Mouse (Mus musculus) stomach, embryonic 15.5 days (tissue): Measurements from ENCODE around the gene Qrfp. TPM values are rescaled to one million over a fixed set of nuclear protein-coding genes. Genes with fewer than 3 reads are reported as not detected.

Experiments
- ATAC-seq: fragments of 200-750 bp; cut with Nextera tagmentation; 2 replicates; pipeline ENCODE4 v1.8.0; 2017; ENCODE audit warnings: low read depth, moderate number of reproducible peaks, moderate TSS enrichment; ENCODE audit not compliant: insufficient read depth, low FRiP score
- H3K27ac ChIP-seq: fragments of 300-500 bp; sonication (generic); 2 replicates; pipeline ENCODE4 v1.5.1; 2015; ENCODE audit warnings: mild to moderate bottlenecking, inconsistent platforms
- H3K27me3 ChIP-seq: fragments of 300-500 bp; sonication (generic); replicated peaks from 2 replicates; pipeline ENCODE4 v1.6.1; 2015; ENCODE audit warnings: inconsistent platforms
- H3K36me3 ChIP-seq: fragments of 300-500 bp; sonication (generic); 2 replicates; pipeline ENCODE4 v1.6.1; 2015; ENCODE audit warnings: inconsistent platforms
- H3K4me1 ChIP-seq: fragments of 300-500 bp; sonication (generic); 2 replicates; pipeline ENCODE4 v1.6.1; 2015; ENCODE audit warnings: inconsistent platforms
- H3K4me2 ChIP-seq: fragments of 300-500 bp; sonication (generic); 2 replicates; pipeline ENCODE4 v1.6.1; 2015; ENCODE audit warnings: mild to moderate bottlenecking, inconsistent platforms
- H3K4me3 ChIP-seq: fragments of 300-500 bp; sonication (generic); replicated peaks from 2 replicates; pipeline ENCODE4 v1.5.1; 2015; ENCODE audit warnings: inconsistent platforms
- H3K9ac ChIP-seq: fragments of 300-500 bp; sonication (generic); 2 replicates; pipeline ENCODE4 v1.6.1; 2015; ENCODE audit warnings: inconsistent platforms
- H3K9me3 ChIP-seq: fragments of 300-500 bp; sonication (generic); 2 replicates; pipeline ENCODE4 v1.6.1; 2016; ENCODE audit warnings: inconsistent platforms
- WGBS: fragments of 180-500 bp; shearing (Covaris S2); methylation state at CpG from one replicate; pipeline ENCODE4 v1.1.7; 2015; 5-methylcytosine and 5-hydroxymethylcytosine counted together
- polyA plus RNA-seq: library from polyadenylated mRNA; unstranded; fragments of >200 nt; fragmentation: Nextera tagmentation; extraction: Ambion mirVana; gene quantifications from 2 replicates; pipeline ENCODE4 v1.2.1, GENCODE M21; 2015

Gene Qrfp
- polyA plus RNA-seq, 1 experiment from 2014 or later: 0.05 TPM

GRCm38 (mm10) chr2:31789215-31789614 lies 21.2 kb downstream of the Qrfp start:
- H3K4me3 ChIP-seq: no peak overlapping the region
- H3K4me1 ChIP-seq: 0 out of 2 replicates have a peak, but pooled peaks cover 3% of the 10 kb centered on the region
- WGBS: 76% methylated on average over 2 of the region's 2 CpGs
- no peaks in the 10 kb centered on the region for H3K9me3 ChIP-seq
- ATAC-seq: no peak
- H3K9ac ChIP-seq: no peak overlapping the region
- H3K36me3 ChIP-seq: peaks cover 73% of the 10 kb centered on the region
- no peak overlapping the region for H3K27ac ChIP-seq
- no peak overlapping the region for H3K4me2 ChIP-seq
- H3K27me3 ChIP-seq: no peaks in the 10 kb centered on the region

- no peaks in the 10 kb centered on the region for H3K9me3 ChIP-seq
- no peak overlapping the region for H3K9ac ChIP-seq
- no peaks in the 10 kb centered on the region for H3K27me3 ChIP-seq
- peaks cover 82% of the 10 kb centered on the region for H3K36me3 ChIP-seq
- 0 out of 2 replicates have a peak, but pooled peaks cover 3% of the 10 kb centered on the region for H3K4me1 ChIP-seq
- WGBS: 66% methylated on average over 3 of the region's 3 CpGs
- no peak overlapping the region for H3K4me3 ChIP-seq
- no peak overlapping the region for H3K4me2 ChIP-seq
- no peak for ATAC-seq
- no peak overlapping the region for H3K27ac ChIP-seq
Measured at GRCm38 (mm10) chr2:31788227-31788626, 22.2 kb downstream of the Qrfp start.

- Histone ChIP-seq H3K4me2 (no peak overlapping the region), H3K4me1 (0 out of 2 replicates have a peak, but pooled peaks cover 3% of the 10 kb centered on the region), H3K36me3 (peaks cover 76% of the 10 kb centered on the region), H3K27me3 (no peaks in the 10 kb centered on the region), H3K9ac (no peak overlapping the region), H3K4me3 (no peak overlapping the region), H3K27ac (no peak overlapping the region), H3K9me3 (no peaks in the 10 kb centered on the region)
- 20% methylated on average over 7 of the region's 7 CpGs for WGBS
- no peak for ATAC-seq
Measured at GRCm38 (mm10) chr2:31787029-31787428, 23.4 kb downstream of the Qrfp start.

- H3K27ac ChIP-seq: peak overlapping the region; percentile 35; the same call in 1 of the 2 replicates
- H3K4me3 ChIP-seq: no peak overlapping the region
- ATAC-seq: no peak
- no peak overlapping the region for H3K4me2 ChIP-seq
- 27% methylated on average over 9 of the region's 9 CpGs for WGBS
- no peak overlapping the region for H3K9ac ChIP-seq
- no peaks in the 10 kb centered on the region for H3K9me3 ChIP-seq
- peaks cover 75% of the 10 kb centered on the region for H3K36me3 ChIP-seq
- 0 out of 2 replicates have a peak, but pooled peaks cover 3% of the 10 kb centered on the region for H3K4me1 ChIP-seq
- H3K27me3 ChIP-seq: no peaks in the 10 kb centered on the region
Measured at GRCm38 (mm10) chr2:31785074-31785473, 25.3 kb downstream of the Qrfp start.

GRCm38 (mm10) chr2:31782958-31783602 lies 27.3 kb downstream of the Qrfp start:
- Histone ChIP-seq H3K4me2 (no peak overlapping the region), H3K36me3 (peaks cover 61% of the 10 kb centered on the region), H3K27me3 (no peaks in the 10 kb centered on the region), H3K9me3 (no peaks in the 10 kb centered on the region), H3K9ac (no peak overlapping the region), H3K27ac (no peak overlapping the region), H3K4me3 (no peak overlapping the region), H3K4me1 (0 out of 2 replicates have a peak, but pooled peaks cover 3% of the 10 kb centered on the region)
- 75% methylated on average over 8 of the region's 8 CpGs for WGBS
- no peak for ATAC-seq

- Histone ChIP-seq H3K9ac (no peak overlapping the region), H3K4me3 (no peak overlapping the region), H3K36me3 (peaks cover 51% of the 10 kb centered on the region), H3K9me3 (no peaks in the 10 kb centered on the region), H3K27me3 (no peaks in the 10 kb centered on the region), H3K4me1 (no peaks in the 10 kb centered on the region), H3K4me2 (no peak overlapping the region), H3K27ac (no peak overlapping the region)
- 80% methylated on average over 2 of the region's 2 CpGs for WGBS
- ATAC-seq: no peak
Measured at GRCm38 (mm10) chr2:31779258-31779657, 31.1 kb downstream of the Qrfp start.

GRCm38 (mm10) chr2:31776479-31776878 lies 33.9 kb downstream of the Qrfp start:
- Histone ChIP-seq H3K27me3 (no peaks in the 10 kb centered on the region), H3K4me2 (no peak overlapping the region), H3K4me3 (no peak overlapping the region), H3K36me3 (peaks cover 35% of the 10 kb centered on the region), H3K27ac (no peak overlapping the region), H3K4me1 (peaks cover 11% of the 10 kb centered on the region; the same call in 1 of the 2 replicates), H3K9me3 (no peaks in the 10 kb centered on the region), H3K9ac (no peak overlapping the region)
- ATAC-seq: no peak
- WGBS: 94% methylated on average over 3 of the region's 3 CpGs

- peak overlapping the region; percentile 84 for H3K27ac ChIP-seq
- peak overlapping the region; percentile 17 for H3K4me2 ChIP-seq
- no peak overlapping the region for H3K4me3 ChIP-seq
- H3K9ac ChIP-seq: no peak overlapping the region
- no peaks in the 10 kb centered on the region for H3K9me3 ChIP-seq
- H3K36me3 ChIP-seq: 0 out of 2 replicates have a peak, but pooled peaks cover 12% of the 10 kb centered on the region
- 4% methylated on average over 7 of the region's 7 CpGs for WGBS
- no peaks in the 10 kb centered on the region for H3K27me3 ChIP-seq
- H3K4me1 ChIP-seq: peaks cover 50% of the 10 kb centered on the region
- ATAC-seq: peak; percentile 77; the same call in 1 of the 2 replicates
Measured at GRCm38 (mm10) chr2:31770781-31771441, 39.5 kb downstream of the Qrfp start.

- Histone ChIP-seq H3K27me3 (no peaks in the 10 kb centered on the region), H3K9ac (no peak overlapping the region), H3K27ac (peak overlapping the region; percentile 84), H3K4me2 (peak overlapping the region; percentile 33), H3K4me3 (no peak overlapping the region), H3K36me3 (0 out of 2 replicates have a peak, but pooled peaks cover 6% of the 10 kb centered on the region), H3K9me3 (no peaks in the 10 kb centered on the region), H3K4me1 (peaks cover 55% of the 10 kb centered on the region)
- ATAC-seq: no peak
- WGBS: 13% methylated on average over 6 of the region's 6 CpGs
Measured at GRCm38 (mm10) chr2:31769631-31770111, 40.7 kb downstream of the Qrfp start.

GRCm38 (mm10) chr2:31769115-31769514 lies 41.3 kb downstream of the Qrfp start:
- H3K9ac ChIP-seq: no peak overlapping the region
- H3K9me3 ChIP-seq: no peaks in the 10 kb centered on the region
- H3K4me1 ChIP-seq: peaks cover 55% of the 10 kb centered on the region
- H3K4me2 ChIP-seq: peak overlapping the region; percentile 33; the same call in 1 of the 2 replicates
- H3K27ac ChIP-seq: peak overlapping the region; percentile 84
- 0 out of 2 replicates have a peak, but pooled peaks cover under 1% of the 10 kb centered on the region for H3K36me3 ChIP-seq
- WGBS: 37% methylated on average over 4 of the region's 4 CpGs
- no peak for ATAC-seq
- no peak overlapping the region for H3K4me3 ChIP-seq
- H3K27me3 ChIP-seq: no peaks in the 10 kb centered on the region

GRCm38 (mm10) chr2:31767815-31768214 lies 42.6 kb downstream of the Qrfp start:
- 61% methylated on average over 4 of the region's 4 CpGs for WGBS
- no peak overlapping the region for H3K27ac ChIP-seq
- H3K4me2 ChIP-seq: no peak overlapping the region
- peaks cover 62% of the 10 kb centered on the region for H3K4me1 ChIP-seq
- no peaks in the 10 kb centered on the region for H3K27me3 ChIP-seq
- no peak overlapping the region for H3K4me3 ChIP-seq
- H3K9ac ChIP-seq: no peak overlapping the region
- ATAC-seq: no peak
- no peaks in the 10 kb centered on the region for H3K36me3 ChIP-seq
- no peaks in the 10 kb centered on the region for H3K9me3 ChIP-seq

- no peaks in the 10 kb centered on the region for H3K36me3 ChIP-seq
- H3K27me3 ChIP-seq: no peaks in the 10 kb centered on the region
- H3K27ac ChIP-seq: no peak overlapping the region
- H3K4me3 ChIP-seq: no peak overlapping the region
- no peak overlapping the region for H3K4me2 ChIP-seq
- H3K9me3 ChIP-seq: no peaks in the 10 kb centered on the region
- peaks cover 65% of the 10 kb centered on the region for H3K4me1 ChIP-seq
- ATAC-seq: no peak
- WGBS: 92% methylated on average over 6 of the region's 6 CpGs
- no peak overlapping the region for H3K9ac ChIP-seq
Measured at GRCm38 (mm10) chr2:31767104-31767503, 43.3 kb downstream of the Qrfp start.
